Mouse (Mus musculus) spleen, adult 2 months (tissue): ENCODE data around the gene Cacna1g.

ENCODE experiments used
- CTCF ChIP-seq: fragments of 200-500 bp; IDR thresholded peaks from 2 replicates; pipeline ENCODE4 v1.5.1; 2011; ENCODE audit warnings: mild to moderate bottlenecking, inconsistent platforms; ENCODE audit not compliant: insufficient read depth, insufficient read length, insufficient replicate concordance; ENCODE audit errors: extremely low read depth
- POLR2A ChIP-seq: fragments of 200-500 bp; IDR thresholded peaks from 2 replicates; pipeline ENCODE4 v1.6.1; 2011; ENCODE audit warnings: low read depth, low read length, inconsistent platforms

GRCm38 (mm10) chr11:94451091-94451773 lies 22.8 kb downstream of the Cacna1g start:
- no peak for TF ChIP-seq CTCF
- no peak for TF ChIP-seq POLR2A
